Mouse (Mus musculus): ENCODE measurements around the gene Zbtb38.

Gene Zbtb38

DNA sequence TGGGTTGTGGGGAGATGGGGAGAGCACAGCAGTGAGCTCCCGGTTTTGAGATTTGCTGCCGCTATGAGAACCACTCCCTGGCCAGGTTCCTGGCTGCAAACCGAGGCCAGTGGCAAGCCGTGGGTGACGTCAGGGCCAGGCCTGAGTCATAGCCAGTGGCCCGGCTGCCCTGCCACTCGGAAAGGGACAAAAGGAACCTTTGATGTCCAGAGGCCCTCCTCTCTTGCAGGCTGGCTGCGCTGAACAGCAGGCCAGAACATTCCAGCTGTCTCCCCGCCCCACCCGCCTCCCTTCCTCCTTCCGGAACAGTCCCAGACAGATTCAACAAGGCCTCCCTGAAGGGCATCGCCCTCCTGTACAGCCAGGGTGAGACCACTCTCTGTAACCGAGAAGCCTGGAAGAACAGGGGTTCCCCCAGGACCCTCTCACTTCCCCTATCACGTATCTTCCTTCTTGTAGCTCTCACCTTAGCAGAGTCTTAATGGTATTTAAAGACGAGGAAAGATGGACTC lies at the start of gene Zbtb38:
Gene Zbtb38, minus strand, starts transcription at position 229 of the 512 bp plus-strand sequence.
- POLR2A ChIA-PET: interaction anchor here in 3 of 4 experiments (0.5 to 3.8 kb wide), 30 partner anchors 9 to 392 kb away, joined by 3 to 23 read pairs (median 4); partner anchors contain the start of gene Slc25a36 (in 1 of the 3)
- CTCF ChIA-PET: interaction anchor here (0.7 to 2.2 kb wide), 7 partner anchors 38 to 435 kb away, joined by 3 to 10 read pairs (median 4); no protein-coding TSS in a partner anchor

DNA sequence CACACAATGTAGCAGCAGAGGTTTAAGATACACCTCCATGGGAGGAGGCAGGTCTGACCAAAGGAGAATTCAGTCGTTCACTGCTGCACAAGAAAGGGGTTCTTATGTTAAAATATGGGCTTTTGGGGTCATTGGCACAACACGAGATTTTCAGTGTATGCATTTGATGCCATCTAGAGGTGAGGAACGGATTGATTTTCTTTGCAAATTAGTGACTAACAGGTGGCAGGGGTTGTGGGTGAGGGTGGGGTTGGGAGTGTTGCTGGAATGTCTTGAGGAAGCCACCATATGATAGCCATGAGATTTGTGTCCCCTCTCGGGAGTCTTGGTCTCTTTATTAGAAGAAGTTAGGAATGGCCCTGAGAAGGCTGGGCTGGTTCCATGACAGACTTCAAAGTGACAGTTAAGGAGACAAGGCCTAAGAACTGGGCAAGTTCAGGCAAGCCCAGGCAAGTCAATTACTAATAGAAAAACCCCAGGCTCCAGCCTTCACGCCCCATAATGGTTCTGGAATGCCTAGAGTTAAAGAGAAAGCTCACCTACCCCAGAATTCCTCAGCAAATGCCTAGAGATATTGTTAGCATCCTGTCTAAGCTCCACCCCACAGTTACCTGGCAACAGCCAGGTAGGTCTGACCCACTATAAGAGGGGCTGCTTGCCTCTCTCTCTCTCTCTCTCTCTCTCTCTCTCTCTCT lies 47.6 kb upstream of the Zbtb38 start:
- POLR2A ChIA-PET: interaction anchor here (0.6 to 1.2 kb wide), 14 partner anchors 9 to 575 kb away, joined by 3 to 6 read pairs (median 4); no protein-coding TSS in a partner anchor
- CTCF ChIA-PET: interaction anchor here in 2 of 4 experiments (0.5 to 2.4 kb wide), 7 partner anchors 9 to 450 kb away, joined by 3 to 12 read pairs (median 4); no protein-coding TSS in a partner anchor

- ChIA-PET POLR2A (interaction anchor here in 1 of 4 experiments (1.4 kb wide), 1 partner anchor 45 kb away, joined by 3 read pairs; no protein-coding TSS in a partner anchor), CTCF (interaction anchor here in 1 of 4 experiments (2.2 kb wide), 1 partner anchor 128 kb away, joined by 6 read pairs; no protein-coding TSS in a partner anchor)
Observed at GRCm38 (mm10) chr9:96797311-96797710, 44.7 kb upstream of the Zbtb38 start.

DNA sequence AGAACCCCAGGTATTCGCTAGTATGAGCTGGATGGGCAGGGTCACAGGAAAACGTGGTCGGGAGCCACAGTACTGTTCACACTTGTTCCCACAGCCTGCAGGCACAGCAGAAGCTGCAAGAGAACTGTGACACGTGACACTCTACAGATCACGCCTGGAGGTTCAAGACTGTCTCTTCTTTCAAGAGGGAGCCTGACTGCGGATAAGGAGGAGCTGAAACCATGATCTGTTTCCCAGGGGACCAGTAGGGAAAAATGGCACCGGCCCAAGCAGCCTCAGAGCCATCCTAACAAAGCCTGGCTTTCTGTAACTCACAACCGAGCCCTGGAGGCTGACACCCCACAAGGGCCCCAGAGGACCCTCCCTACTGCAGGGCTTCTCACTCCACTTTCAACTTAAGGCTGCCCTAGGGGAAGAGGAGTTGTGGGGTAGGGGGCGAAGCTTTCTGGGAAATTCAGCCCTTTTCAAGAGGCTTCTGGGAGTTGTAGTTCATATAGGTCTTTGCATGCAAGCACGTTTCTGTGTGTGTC lies 42.8 kb upstream of the Zbtb38 start:
- POLR2A ChIA-PET: interaction anchor here in 3 of 4 experiments (0.5 to 1.6 kb wide), 16 partner anchors 8 to 1009 kb away, joined by 3 to 14 read pairs (median 3); no protein-coding TSS in a partner anchor
- CTCF ChIA-PET: interaction anchor here in 3 of 4 experiments (0.6 to 1.5 kb wide), 7 partner anchors 8 to 143 kb away, joined by 3 to 5 read pairs (median 4); no protein-coding TSS in a partner anchor

DNA sequence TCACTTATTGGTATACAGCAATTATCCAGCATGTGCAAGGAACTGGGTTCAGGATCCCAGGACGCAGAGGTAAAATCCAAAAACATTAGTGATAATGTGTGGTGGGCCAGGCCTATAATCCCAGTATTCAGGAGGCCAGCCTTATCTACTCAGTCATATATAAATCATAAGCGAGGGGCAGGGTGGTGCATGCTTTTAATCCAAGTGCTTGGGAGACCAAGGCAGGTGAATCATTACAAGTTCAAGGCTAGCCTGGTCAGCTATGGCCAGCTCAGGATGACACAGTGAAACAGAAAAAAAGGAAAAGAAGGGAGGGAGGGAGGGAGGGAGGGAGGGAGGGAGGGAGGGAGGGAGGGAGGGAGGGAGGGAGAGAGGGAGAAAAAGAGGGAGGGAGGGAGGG lies 42.0 kb upstream of the Zbtb38 start:
- POLR2A ChIA-PET: interaction anchor here (0.6 to 1.6 kb wide), 13 partner anchors 9 to 1008 kb away, joined by 3 to 14 read pairs (median 3); no protein-coding TSS in a partner anchor
- CTCF ChIA-PET: interaction anchor here in 2 of 4 experiments (0.7 to 1.1 kb wide), 2 partner anchors 91 kb away, joined by 3 to 7 read pairs; no protein-coding TSS in a partner anchor

DNA sequence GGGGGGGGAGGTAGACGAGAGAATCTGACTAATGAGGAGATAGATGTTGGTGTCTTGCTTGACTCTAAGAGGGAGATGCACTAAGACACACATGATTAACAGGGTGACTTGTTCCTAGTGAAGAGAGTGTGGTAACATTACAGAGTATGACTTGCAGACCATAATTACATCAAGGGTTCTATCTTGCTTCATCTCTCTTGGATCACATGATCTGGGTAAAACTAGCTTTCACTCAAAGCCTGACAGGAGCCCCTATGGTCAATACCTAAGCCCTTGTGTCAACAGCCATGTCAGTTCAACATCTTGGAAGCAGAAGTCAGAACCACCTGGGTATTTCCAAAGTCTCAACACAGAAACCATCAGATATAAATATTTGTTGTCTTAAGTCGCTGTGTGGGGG lies 39.9 kb upstream of the Zbtb38 start:
- ChIA-PET POLR2A (interaction anchor here in 2 of 4 experiments (0.6 kb wide), 2 partner anchors 52 kb away, joined by 5 to 7 read pairs; no protein-coding TSS in a partner anchor), CTCF (interaction anchor here in 2 of 4 experiments (0.6 to 0.7 kb wide), 2 partner anchors 39 to 124 kb away, joined by 3 to 8 read pairs; no protein-coding TSS in a partner anchor)

- ChIA-PET POLR2A (interaction anchor here in 3 of 4 experiments (0.5 to 1.4 kb wide), 10 partner anchors 9 to 121 kb away, joined by 3 to 8 read pairs (median 4); partner anchors contain the start of gene Zbtb38 (in 2 of the 3)), CTCF (interaction anchor here (0.6 to 2.2 kb wide), 34 partner anchors 9 to 417 kb away, joined by 3 to 17 read pairs (median 4); partner anchors contain the start of gene Zbtb38 (in 1 of the 4))
Observed at GRCm38 (mm10) chr9:96790389-96791007, 37.9 kb upstream of the Zbtb38 start.

DNA sequence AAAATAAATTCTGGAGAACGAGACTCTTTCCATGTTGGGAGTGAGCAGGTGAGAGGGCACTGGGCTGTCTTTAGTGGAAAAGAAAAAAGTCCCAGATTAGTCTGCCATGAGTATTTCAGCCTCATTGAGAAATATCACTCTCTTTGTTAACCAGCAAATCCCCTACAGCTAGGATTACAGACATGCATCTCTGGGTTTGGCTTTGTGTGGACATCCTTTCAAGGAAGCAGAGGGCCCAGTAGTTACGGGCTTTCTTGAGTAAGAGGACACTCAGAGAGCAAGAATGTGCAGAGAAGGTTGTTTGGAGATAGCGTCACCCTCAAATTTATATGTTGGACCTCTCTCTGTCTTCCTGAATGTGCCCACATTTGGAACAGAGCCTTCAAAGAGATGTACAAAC lies 37.3 kb upstream of the Zbtb38 start:
- POLR2A ChIA-PET: interaction anchor here in 1 of 4 experiments (1.4 kb wide), 1 partner anchor 37 kb away, joined by 4 read pairs; the partner anchor contains the start of gene Zbtb38

GRCm38 (mm10) chr9:96787797-96788196 lies 35.2 kb upstream of the Zbtb38 start:
- CTCF ChIA-PET: interaction anchor here (0.6 to 1.3 kb wide), 6 partner anchors 8 to 135 kb away, joined by 3 to 7 read pairs (median 3); no protein-coding TSS in a partner anchor
- POLR2A ChIA-PET: interaction anchor here in 2 of 4 experiments (0.5 to 1.0 kb wide), 3 partner anchors 13 to 349 kb away, joined by 3 to 4 read pairs (median 3); partner anchors contain the start of gene Zbtb38 (in 1 of the 2)

More for the DNA sequence above, 37.3 kb upstream of the Zbtb38 start:
- CTCF ChIA-PET: interaction anchor here in 2 of 4 experiments (0.8 to 2.2 kb wide), 5 partner anchors 26 to 1250 kb away, joined by 3 to 17 read pairs (median 3); no protein-coding TSS in a partner anchor

DNA sequence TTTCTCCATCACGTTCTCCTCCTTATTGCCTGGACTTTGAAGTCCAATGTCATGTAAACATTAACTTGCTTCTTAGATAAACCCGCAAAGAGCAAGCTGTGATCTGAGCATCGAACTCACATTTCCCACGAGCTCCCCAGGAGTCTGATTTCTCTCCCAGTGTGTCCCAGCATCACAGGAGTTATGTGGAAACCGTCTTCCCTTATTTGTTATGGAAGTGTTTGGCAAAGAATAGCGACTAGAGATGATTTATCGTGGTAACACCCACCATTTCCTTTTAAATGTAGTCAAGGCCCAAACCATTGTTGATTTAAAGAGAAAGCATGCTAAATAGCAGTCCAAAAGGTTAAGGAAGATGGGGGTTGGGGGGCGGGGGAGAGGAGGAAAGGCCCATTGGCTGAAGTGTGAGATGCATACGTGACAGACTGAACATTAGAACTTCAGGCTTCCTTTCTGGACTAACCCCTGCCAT lies 33.3 kb upstream of the Zbtb38 start:
- POLR2A ChIA-PET: no interaction called here
- CTCF ChIA-PET: no interaction called here

GRCm38 (mm10) chr9:96785187-96785586 lies 32.6 kb upstream of the Zbtb38 start:
- CTCF ChIA-PET: no interaction called here
- POLR2A ChIA-PET: no interaction called here

DNA sequence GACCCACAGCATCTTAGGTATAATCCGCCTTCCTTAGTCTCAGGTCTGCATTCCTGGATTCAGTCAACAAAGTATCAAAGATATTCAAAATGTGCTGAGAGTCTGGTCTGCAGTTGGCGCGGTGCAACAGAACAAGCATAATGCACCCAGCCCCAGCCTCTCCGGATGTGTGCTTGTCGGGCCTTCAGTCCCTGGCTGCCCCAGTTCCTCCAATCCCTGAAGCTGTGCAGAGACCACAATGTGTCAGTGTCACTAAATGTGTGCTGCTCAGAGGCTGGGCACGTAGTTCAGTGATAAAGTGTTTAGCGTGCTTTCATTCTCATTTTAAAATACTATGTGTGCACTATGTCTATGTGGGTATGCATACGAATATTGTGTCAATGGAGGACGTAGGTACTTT lies 31.0 kb upstream of the Zbtb38 start:
- POLR2A ChIA-PET: interaction anchor here in 2 of 4 experiments (0.9 to 1.1 kb wide), 2 partner anchors 23 to 114 kb away, joined by 3 to 4 read pairs; no protein-coding TSS in a partner anchor
- CTCF ChIA-PET: interaction anchor here in 3 of 4 experiments (0.5 to 1.4 kb wide), 3 partner anchors 35 to 1006 kb away, joined by 3 to 8 read pairs (median 4); no protein-coding TSS in a partner anchor

DNA sequence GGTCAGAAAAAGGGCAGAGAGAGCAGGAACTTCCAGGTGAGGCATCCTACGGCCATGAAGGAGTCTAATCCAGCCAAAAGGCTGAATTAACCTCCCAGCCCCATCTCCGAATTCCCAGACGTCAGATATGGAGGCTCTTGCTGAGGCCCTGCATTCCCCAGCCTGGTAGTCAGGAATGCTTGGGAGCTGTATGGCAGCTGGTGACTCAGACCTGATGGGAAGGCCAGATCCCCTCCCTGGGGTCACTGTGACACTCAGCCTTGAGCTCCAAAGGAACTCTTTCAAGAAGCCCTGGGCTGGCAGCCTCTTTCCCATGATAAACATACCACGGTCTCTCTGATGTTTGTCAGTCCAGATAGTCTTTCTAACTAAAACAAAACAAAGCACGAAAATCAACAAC lies 30.6 kb upstream of the Zbtb38 start:
- CTCF ChIA-PET: interaction anchor here (0.5 to 1.4 kb wide), 4 partner anchors 35 to 1006 kb away, joined by 3 to 8 read pairs (median 4); no protein-coding TSS in a partner anchor
- POLR2A ChIA-PET: interaction anchor here in 3 of 4 experiments (0.6 to 1.1 kb wide), 3 partner anchors 23 to 114 kb away, joined by 3 to 5 read pairs (median 4); no protein-coding TSS in a partner anchor

DNA sequence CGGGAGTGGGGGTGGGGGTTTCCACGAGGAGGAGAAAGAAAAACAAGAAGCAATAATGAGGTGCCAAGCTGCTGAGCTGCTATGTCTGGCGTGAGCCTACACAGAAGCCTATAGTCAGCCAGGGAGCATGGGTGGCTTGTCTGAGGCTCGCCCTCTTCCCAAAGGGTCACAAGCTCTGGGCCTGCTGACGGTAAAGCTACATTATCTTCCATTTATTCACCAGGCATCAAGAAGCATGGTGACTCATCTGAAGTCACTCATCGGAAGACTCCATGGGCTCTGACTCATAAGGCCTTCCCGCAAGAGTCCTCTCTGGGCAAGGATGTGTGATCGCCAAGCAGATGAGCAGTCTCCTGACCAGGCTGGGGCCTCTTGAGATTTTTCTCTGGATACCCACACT lies 29.4 kb upstream of the Zbtb38 start:
- ChIA-PET CTCF (interaction anchor here in 2 of 4 experiments (0.7 to 1.3 kb wide), 2 partner anchors 112 to 223 kb away, joined by 3 to 4 read pairs; no protein-coding TSS in a partner anchor), POLR2A (no interaction called here)

DNA sequence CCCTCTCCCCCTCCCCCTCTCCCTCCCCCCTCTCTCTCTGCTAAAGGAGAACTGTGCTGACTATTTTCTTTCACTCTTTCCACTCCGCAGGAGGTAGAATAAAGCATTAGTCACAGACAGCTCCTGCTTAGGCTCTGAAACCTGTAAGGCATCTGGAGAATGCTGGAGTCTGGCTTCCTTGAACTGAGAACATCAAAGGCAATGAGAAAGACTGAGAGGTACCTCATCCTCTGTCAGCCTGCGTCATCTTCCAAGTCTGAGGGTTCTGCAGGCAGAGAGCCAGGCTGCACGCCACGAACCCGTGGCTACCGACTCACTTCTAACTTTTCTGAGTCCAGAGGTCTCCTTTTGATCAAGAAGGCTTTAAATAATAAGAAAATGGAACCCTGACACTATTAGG lies 20.5 kb upstream of the Zbtb38 start:
- CTCF ChIA-PET: interaction anchor here in 2 of 4 experiments (0.6 to 0.7 kb wide), 2 partner anchors 190 to 269 kb away, joined by 4 read pairs; no protein-coding TSS in a partner anchor

GRCm38 (mm10) chr9:96770443-96770842 lies 17.8 kb upstream of the Zbtb38 start:
- ChIA-PET CTCF (no interaction called here), POLR2A (interaction anchor here in 1 of 4 experiments (0.9 to 1.5 kb wide), 2 partner anchors 10 to 15 kb away, joined by 3 read pairs; no protein-coding TSS in a partner anchor)

More for the DNA sequence above, 20.5 kb upstream of the Zbtb38 start:
- POLR2A ChIA-PET: interaction anchor here in 1 of 4 experiments (0.6 to 1.1 kb wide), 2 partner anchors 19 to 22 kb away, joined by 3 to 4 read pairs; no protein-coding TSS in a partner anchor

DNA sequence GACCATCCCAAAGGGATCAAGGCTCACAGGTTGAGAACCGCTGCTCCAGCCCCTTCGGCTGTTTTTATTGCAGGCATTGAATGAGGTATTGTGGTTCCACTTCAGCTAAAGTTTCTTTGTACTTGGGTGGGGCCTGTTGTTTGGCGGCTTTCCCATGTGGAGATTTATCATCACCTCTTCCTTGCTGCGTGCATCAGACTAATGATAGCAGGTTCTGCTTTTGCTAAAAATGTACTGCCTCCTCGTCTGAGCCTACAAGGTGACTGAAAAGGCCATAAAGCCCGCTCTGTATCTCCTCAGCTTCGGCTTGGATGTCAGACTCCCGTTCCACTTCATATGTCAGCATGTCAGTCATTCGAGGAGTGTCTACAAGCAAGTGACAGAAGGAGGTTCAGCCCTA lies 17.0 kb upstream of the Zbtb38 start:
- ChIA-PET CTCF (no interaction called here), POLR2A (interaction anchor here in 1 of 4 experiments (1.5 kb wide), 1 partner anchor 14 kb away, joined by 3 read pairs; no protein-coding TSS in a partner anchor)

All from embryonic stem cell, embryonic (primary cell).